Mouse (Mus musculus) activated CD4-positive, CD25-positive, alpha-beta regulatory T cell, adult 4 months (primary cell): ENCODE measurements around the gene Sec24d. TPM values are rescaled to one million over a fixed set of nuclear protein-coding genes. Genes with fewer than 3 reads are reported as not detected.

ENCODE experiments used
- ATAC-seq: one replicate; pipeline ENCODE4 v1.8.0; 2017
- polyA plus RNA-seq, 2 experiments: library from polyadenylated mRNA; unstranded; fragments of 100-300 nt; shearing (Covaris generic); gene quantifications; one replicate each; pipeline ENCODE4 v1.2.1; 2017

Gene Sec24d
- polyA plus RNA-seq, 2 experiments from 2014 or later = 12.8 to 19.5 TPM

DNA sequence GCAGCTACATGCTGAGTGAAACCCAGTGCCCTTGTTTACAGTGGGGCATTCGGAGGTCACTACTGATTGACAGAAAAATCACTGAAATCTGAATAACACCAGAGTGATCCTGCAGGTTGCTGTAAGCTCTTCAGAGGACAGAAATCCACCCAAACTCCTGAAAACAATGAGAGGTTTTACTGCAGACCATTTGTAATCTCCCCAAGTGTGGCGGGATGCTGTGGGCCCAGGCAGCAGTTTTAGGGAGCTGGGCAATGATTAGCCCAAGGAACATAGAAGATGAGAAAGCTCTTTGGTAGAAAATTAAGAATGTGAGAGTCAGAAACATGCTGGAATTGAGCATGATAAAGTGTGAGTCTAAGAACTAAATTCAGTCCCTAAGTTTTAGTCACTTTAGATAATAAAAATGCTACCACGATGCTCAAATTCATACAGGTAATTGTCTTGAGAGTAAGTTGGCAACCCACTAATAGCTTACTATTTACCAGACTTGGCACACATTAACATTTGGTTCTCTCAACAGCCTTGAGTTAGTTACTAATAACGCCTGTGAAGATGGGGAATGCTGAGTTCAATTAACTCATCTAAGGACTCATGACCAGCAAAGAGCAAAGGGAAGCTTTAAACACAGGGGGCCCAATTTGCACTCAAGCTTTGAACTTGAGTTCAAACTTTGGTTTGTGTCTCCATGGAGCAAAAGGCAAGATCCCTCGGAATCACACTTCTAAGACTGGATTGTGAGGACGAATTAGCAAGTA is 144.7 kb downstream of the Sec24d start:
- ATAC-seq = no peak

DNA sequence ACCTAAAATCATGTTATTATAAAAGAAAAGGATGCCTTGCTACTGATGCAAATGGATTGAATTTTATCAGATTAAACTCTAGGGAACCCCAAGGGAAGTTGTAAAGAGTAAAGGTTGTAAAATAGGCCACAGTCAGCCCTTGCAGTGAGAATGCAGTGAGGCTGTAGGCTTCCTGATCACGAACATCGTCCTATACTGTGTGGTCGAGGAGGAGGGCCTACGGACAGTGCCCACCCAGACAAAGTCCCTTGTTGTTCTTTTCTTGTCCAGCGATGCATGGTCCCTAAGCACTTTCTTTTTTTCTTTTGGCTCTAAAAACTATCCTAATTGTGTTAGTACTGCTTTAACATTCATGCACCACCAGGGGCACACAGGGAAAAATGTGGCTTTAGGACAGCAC is 145.9 kb downstream of the Sec24d start:
- ATAC-seq = no peak

Other genes starting within 250 kb of the Sec24d start
- gene Myoz2, start 232.4 kb upstream of the Sec24d start, polyA plus RNA-seq = not detected
- gene Synpo2, start 31.3 kb upstream of the Sec24d start, polyA plus RNA-seq = under 1 TPM in 1 of 2 experiments, not detected in 1; 0.13 TPM
- 10 to 100 TPM; 13.5 to 20.8 TPM for gene Mettl14, start 118.7 kb downstream of the Sec24d start, polyA plus RNA-seq
- under 1 TPM; 0.59 to 0.79 TPM for gene Prss12, start 179.5 kb downstream of the Sec24d start, polyA plus RNA-seq